Mouse (Mus musculus) hindlimb bud, embryonic 11.5 days (tissue): ENCODE results near the gene Kcnq4.

ENCODE experiments used
- DNase-seq: peaks from one replicate; pipeline ENCODE4 v3.0.0-alpha.2; 2012; ENCODE audit warnings: low read depth, low spot score; ENCODE audit errors: extremely low spot score

Gene Kcnq4

GRCm38 (mm10) chr4:120725516-120726090 is 22.8 kb downstream of the Kcnq4 start:
- no peak for DNase-seq

- DNase-seq: no peak
These were observed 26.8 kb downstream of the Kcnq4 start for GRCm38 (mm10) chr4:120721574-120721973.

- no peak for DNase-seq
These were observed 29.3 kb downstream of the Kcnq4 start for GRCm38 (mm10) chr4:120719152-120719551.

- no peak for DNase-seq
These were observed 30.8 kb downstream of the Kcnq4 start for GRCm38 (mm10) chr4:120717591-120717990.

DNA sequence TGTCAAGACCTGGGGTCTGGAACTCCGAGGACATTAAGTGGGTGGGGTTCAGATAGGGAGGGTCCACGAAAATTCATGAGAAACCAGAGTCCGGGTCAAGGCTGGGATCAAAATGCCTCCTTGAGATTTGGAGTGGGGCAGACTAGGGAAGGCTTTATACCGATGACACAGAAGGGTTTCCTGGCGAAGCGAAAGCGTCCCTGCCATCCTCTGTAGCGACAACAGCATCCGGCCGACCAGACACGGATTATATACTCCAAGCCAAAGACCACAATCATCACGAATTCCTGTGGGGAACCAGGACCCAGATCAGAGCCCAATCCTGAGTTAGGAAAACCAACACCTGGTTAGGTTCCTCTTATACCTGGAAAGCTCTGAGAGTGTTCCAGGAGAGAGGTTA is 31.6 kb downstream of the Kcnq4 start:
- DNase-seq: no peak

GRCm38 (mm10) chr4:120716141-120716571 is 32.3 kb downstream of the Kcnq4 start:
- peak; percentile 54 for DNase-seq

GRCm38 (mm10) chr4:120713856-120714497 is 34.4 kb downstream of the Kcnq4 start:
- DNase-seq: no peak

GRCm38 (mm10) chr4:120713021-120713420 is 35.4 kb downstream of the Kcnq4 start:
- no peak for DNase-seq

- DNase-seq: no peak
These were observed 36.2 kb downstream of the Kcnq4 start for GRCm38 (mm10) chr4:120712236-120712635.

DNA sequence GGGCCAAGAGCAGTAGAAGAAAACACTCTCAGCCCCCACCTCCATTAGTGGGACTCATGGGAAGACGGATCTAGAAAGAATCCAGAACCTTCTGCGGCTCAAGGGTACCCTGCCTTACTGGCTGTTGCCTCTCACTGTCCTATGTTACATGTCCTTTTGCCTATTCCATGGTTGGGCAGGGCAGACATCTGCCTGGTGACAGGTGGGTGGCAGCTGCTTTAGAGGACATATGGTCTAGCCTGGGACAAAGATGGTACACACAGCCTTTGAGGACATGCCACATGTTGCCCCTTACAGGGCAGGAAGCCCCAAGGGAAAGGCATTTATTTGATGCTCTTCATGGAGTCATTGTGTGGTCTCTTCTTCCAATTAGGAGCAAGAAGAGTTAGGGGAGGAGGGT is 45.9 kb downstream of the Kcnq4 start:
- DNase-seq: no peak

DNA sequence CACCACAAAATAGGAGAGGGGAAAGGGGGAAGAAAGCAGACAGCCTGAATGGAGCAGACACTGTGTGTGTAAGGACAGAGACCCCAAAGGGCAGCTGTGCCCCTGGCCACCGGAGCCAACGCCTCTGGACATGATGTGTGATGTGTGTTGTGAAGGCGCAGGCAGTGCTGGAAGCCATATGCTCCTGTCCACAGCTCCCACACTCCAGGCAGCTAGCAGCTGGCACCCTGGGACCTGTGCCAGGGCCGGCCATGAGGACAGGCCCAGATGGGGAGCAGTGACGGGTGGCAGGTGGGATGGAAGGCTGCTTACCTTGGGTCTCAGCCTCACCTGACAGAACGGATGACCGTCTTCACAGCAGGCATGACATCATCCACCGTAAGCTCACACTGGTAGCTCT is 46.4 kb downstream of the Kcnq4 start:
- DNase-seq: no peak

DNA sequence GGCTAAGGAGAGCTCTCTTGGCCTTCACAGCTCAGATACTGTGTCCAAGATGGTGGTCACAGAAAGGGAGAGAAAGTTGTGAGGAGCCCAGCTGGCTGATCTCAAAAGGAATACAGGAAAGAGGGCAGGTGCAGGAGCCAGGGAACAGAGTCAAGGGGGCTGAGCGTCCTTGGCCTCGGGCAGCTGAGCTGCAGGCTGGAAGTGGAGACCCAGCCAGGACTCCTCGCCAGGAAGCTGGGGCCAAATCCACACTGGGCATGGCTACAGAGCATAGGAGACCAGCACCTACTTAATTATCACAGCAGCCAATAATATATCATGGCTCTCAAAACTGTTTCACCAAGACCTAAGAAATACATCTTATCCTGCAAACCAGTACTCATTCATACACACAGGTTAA is 47.2 kb downstream of the Kcnq4 start:
- no peak for DNase-seq

GRCm38 (mm10) chr4:120697799-120698484 is 50.5 kb downstream of the Kcnq4 start:
- DNase-seq: no peak

DNA sequence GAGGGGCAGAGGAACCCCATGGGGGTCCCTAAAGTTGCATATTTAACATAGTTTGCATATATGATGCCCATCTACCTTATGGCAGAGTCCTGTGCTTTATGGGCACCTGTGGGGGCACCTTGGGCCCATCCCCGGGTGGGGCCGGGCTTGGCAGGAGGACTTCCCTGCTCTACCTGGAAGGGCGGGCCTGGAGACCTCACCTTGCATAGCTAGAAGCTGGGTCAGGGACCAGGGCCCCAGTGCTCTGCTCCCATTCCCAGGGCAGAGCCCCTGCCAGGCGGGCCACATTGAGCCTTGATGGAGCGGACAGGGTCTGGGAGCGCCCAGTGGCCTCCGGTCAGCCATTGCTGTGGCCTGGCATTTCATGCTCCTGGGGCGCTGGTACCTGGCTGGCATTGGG is 51.1 kb downstream of the Kcnq4 start:
- DNase-seq: no peak

DNA sequence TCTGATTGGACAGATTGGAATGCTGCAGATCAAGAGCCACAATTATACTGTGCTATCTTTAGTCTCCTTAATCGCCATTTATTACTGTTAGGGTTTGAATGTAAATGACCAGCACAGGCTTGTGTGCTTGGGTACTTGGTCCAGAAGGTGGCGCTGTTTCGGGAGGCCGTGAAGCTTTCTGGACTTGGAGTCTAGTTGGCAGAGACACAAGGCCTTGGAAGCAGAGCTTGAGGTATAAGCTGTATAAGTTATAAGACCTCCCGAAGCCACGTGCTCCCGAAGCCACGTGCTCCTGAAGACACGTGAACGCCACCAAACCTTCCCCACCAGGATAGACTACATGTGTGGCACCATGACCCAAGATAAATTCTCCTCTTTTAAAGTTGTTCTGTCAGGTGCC is 55.7 kb downstream of the Kcnq4 start:
- DNase-seq: no peak

GRCm38 (mm10) chr4:120689317-120689716 is 59.1 kb downstream of the Kcnq4 start:
- no peak for DNase-seq

DNA sequence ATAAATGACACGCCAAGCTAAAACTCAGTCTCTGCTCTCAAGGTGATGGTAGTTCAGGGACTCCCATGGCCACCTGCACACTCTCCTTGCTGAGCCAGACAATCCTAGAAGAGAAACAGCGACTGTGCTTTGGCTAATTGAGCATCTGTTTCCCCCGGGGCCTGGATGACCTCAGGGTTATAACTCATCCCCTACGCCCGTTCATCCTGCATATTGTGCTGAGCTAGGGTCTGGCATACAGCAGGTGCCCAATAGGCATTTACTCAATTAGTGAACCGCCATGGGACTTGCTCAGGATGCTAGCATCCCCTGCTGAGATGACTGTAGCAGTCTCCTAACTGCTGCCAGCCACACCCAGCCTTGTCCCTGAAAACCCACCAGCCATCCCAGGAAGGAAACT is 61.1 kb downstream of the Kcnq4 start:
- no peak for DNase-seq

GRCm38 (mm10) chr4:120683278-120683997 is 65.0 kb downstream of the Kcnq4 start:
- no peak for DNase-seq

GRCm38 (mm10) chr4:120682168-120682567 is 66.2 kb downstream of the Kcnq4 start:
- DNase-seq: no peak

DNA sequence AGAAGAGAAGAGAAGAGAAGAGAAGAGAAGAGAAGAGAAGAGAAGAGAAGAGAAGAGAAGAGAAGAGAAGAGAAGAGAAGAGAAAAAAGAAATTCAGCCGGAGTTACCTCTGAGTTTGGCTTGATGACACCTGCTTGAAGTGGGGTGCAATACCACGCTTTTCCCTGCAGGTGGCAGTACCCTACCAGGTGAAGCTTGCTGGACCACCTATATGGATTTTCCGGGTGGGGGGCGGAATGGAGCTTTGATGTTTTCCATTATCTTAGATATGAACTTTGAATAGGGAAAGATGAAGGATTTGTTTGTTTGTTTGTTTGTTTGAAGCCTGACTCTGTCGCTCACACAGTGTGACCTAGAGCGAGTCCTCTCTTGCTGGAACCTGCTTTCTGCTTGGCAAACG is 67.5 kb downstream of the Kcnq4 start:
- DNase-seq: no peak

GRCm38 (mm10) chr4:120675640-120676039 is 72.8 kb downstream of the Kcnq4 start:
- DNase-seq: no peak
